Mouse (Mus musculus) spleen, postnatal 10 days (tissue): Measurements from ENCODE around the gene Galr2.

ENCODE experiments used
- DNase-seq, 2 experiments: peaks; one replicate each; pipeline ENCODE4 v3.0.0; 2021 to 2022; ENCODE audit warnings: low spot score in 2 of 2

Gene Galr2

GRCm38 (mm10) chr11:116280751-116281663, at the start of gene Galr2:
Galr2 (plus strand) TSS chr11:116280939.
- peak in 1 of 2 experiments; percentile 19 for DNase-seq

GRCm38 (mm10) chr11:116232427-116232826, 48.3 kb upstream of the Galr2 start:
- DNase-seq: no peak

GRCm38 (mm10) chr11:116234901-116235300, 45.8 kb upstream of the Galr2 start:
- DNase-seq: no peak

GRCm38 (mm10) chr11:116237742-116238395, 42.9 kb upstream of the Galr2 start, which contains the start of gene Evpl:
Evpl (minus strand) TSS chr11:116238077.
- DNase-seq: peak in 1 of 2 experiments; percentile 50

DNA sequence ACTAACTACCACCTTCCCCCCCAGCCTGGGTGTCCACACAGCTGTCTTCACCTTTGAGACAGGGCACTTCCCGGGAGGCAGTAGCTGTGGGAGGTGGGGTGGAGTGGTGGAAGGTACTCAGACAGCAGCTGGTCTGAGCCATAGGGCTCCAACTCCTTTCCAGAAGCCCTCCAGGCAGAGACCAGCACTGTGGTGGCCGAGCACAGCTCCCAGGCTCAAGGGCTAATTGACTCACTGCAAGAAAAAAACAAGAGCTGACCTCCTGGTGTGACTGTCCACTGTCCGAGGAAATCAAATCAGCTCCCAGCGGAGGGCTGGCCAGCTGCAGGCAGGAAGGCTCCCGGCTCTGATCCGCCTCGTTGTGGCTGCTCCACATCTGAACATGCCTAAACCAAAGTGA, 40.9 kb upstream of the Galr2 start:
- DNase-seq: no peak

GRCm38 (mm10) chr11:116241744-116242235, 38.9 kb upstream of the Galr2 start:
- DNase-seq: no peak

- no peak for DNase-seq
Measured at GRCm38 (mm10) chr11:116244580-116244979, 36.2 kb upstream of the Galr2 start.

DNA sequence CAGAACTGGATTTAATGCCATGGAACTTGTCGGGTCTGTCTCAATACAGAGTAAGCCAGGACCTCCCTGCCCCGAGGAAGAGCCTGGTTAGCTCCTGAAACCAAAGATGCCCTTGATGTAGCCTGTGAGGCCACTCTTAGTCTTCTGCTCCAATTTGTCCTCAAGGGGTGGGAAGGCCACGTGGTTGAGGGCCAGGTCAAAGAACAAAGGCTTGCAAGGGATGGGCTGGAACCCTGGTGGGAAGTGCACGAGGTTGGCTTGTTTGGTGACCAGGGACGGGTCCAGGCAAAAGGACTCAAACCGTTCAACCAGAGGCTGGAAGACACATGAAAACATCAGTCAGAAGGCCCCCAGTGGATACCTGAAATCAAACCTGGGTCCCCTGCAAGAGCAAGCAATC, 35.1 kb upstream of the Galr2 start:
- DNase-seq: no peak

DNA sequence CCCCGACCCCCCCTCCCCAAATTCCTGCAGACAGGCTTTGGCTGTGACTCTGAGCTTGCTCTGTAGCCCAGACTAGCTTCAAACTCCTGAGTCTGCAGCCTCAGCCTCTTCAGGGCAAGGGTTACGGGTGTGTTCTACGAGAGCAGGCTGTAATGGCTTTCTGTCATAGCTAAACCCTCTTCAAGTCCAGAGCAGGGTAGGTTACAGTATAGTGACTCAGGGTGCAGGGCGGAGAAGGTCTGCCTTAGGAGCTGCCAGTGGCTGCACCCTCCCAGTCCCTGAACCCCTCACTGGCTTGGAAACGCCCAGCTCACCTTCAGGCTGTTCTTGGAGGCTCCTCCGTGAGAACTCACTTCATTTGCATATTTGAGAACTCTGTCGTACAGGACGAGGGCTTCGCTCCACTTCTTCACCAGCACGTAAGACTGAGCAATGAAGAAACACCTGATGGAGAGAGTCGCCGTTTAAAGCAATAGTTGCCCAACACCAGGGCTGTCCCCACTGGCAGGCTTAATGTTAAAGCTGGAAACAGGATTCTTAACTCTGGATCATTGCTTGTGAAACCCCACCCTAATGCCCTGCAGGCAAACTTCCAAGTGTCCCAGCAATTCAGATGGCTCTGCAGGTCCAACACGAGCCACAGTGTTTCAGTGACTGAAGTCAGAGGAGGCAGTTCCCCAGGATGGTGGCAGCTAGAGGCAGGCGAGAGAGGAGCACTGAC, 33.1 kb upstream of the Galr2 start:
- DNase-seq: peak in 1 of 2 experiments; percentile 10

DNA sequence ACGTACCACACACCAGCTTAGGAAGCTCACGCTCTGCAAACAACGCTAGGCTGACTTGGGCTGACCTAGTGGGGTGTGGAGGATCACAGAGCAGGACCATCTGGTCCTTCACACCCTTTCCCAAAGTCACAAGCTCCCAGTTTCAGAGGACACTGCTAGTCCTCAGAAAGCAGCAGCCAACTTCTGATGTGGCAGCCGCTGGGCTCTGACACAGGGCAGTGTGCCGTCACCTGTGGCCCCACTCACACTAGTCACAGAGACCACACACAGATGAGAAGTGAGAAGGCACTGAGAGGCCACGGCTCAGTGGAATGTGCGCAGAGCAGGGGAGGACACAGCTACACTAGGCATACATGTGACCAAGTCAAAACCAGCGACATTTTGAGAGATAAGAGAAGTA, 29.8 kb upstream of the Galr2 start:
- no peak for DNase-seq

DNA sequence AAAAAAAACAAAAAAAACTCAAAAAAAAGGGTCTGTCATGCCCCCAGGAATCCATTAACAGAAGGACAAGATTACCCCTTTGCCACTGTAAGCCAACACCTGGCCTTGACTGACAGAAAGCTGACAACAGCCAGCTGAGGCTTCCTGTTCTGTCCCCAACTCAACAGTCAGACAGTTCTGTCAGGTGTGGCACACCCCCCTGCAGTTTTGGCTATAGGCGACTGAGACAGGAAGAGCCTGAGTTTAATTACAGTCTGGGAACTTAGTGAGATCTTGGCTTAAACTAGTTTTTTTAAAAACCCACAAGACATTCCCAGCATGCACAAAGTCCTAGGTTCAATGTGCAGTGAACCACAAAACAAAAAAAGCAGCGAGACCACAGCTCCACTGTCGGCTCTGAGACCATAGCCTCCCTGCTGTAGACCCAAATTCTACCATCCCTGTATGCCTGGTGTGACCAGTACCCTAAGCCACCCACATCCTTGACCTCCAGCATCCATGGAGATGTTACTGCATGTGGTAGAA, 27.6 kb upstream of the Galr2 start:
- no peak for DNase-seq

DNA sequence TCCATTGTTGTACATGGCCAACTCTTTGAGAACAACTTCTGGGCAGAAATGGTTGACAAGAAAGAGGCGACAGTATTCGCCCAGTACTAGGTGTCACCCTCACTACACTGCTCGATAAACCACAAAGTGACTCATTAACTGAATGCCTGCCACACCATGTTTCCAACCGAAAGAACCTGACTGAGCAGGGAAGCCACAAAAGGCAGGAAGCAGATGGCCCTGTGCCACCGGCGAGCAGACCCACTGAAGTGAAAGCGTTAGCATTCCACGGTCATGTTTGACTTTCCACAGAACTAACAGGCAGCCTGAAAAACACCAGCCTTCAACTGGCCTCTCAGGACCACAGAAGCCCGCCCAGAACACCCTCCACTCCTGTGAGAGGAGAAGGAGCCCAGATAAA, 26.1 kb upstream of the Galr2 start:
- peak in 1 of 2 experiments; percentile 12 for DNase-seq

DNA sequence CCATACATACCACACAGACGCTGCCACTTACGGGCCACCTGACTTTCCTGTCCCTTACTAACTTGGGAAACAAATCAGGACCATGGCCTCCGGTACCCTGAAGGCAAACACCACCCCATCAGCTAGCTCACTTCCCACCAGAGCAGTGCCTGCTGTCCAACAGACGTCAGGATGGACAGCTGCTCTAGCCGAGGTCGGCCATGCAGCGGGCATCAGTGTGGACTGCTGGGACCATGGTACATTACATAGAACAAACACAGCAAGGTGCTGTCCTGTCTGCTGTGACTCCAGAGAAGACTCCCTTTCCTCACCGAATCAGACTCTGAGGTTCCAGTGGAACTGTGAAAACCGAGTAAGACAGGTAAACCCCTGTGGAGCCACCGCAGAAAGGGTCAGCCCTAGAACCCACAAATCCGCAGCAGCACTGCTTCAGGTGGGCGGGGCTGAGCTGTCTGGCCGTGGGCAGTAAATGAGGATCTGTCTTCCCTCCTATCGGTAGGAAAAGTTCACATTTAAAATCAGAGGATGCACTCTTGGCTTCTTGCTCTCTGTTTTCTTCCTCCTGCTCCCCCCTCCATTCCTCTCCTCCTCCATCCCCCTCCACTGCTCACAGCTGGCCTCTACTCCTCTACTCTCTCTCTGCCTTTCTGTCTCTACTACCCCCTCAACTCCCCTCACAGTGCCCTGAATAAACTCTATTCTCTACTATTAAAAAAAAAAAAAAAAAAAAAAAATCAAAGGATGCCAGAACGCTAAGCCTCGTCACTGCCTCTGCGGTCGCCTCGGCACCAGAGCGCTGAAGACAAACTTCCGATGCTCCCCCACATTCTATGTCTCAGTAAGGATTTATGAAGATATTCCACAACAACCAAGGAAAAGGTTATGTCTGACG, 25.4 kb upstream of the Galr2 start:
- peak in 1 of 2 experiments; percentile 12 for DNase-seq

DNA sequence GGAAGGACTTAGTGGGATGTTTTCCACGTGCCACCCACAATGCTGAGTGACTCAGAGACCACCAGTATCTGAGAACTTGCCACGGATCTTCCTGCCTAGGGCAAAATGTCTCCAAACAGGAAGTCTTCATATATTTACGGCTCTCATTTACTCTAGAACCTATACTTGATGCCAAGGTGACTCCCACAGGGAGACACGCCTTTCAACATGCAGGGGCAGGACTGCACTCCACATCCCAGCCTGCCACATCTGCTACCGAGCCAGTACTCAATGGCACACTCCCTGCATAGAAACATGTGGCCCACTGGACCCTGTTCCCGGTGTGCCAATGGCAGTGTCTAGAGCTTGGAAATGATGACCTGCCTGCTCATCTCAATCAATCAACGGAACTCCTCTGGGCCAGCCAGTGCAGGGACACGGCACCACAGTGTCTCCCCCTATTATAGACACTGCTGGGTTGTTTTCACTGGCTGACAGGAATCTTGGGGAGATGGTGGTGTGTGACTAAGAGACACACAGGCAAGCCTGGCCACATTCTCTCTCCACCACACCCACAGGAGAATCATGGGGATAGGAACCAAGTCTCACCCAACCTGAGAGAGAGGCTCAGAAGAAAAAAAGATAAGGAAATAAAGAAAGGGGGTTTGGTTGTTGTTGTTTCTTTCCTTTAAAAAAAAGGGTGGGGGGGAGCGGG, 24.6 kb upstream of the Galr2 start:
- no peak for DNase-seq

DNA sequence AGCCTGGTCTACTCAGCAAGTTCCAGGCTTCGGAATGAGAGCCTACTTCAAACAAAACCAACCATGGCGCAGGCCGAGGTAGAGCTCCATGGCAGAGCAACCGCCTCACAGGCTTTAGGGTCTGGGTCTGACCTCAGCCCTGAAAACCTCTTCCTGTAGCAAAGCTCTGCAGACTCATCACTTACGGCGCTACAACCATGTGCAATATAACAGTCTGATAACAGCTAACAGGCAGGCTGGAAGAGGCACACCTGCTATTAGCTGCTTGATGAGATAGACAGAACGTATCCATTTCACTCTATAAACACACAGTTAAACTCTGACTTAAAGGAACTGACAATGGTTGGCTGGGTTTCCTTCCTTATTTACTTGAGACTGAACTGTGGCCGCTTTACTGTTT, 21.3 kb upstream of the Galr2 start:
- peak in 1 of 2 experiments; percentile 10 for DNase-seq

GRCm38 (mm10) chr11:116260259-116260658, 20.5 kb upstream of the Galr2 start:
- DNase-seq: peak in 1 of 2 experiments; percentile 10

- DNase-seq: peak in 1 of 2 experiments; percentile 35
Measured at GRCm38 (mm10) chr11:116265352-116265751, 15.4 kb upstream of the Galr2 start.

- no peak for DNase-seq
Measured at GRCm38 (mm10) chr11:116265850-116266249, 14.9 kb upstream of the Galr2 start.

DNA sequence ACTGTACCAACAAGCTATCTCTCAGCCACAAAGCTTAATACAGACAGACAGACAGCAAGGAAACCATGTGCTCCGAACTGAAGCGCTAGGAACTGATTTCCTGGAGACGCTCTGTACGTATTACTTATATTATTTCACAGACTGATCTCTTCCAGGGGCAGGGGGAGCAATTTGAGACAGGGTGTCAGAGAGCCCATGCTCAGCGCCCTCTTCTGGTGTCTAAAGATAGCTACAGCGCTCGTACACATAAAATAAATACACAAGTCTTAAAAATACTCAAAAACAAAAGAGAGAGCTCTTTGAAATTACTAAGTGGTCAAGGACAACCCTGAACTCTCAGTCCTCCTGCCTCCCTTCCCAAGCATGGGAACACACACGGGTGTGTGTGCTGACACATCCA, 13.1 kb upstream of the Galr2 start:
- peak in 1 of 2 experiments; percentile 11 for DNase-seq

DNA sequence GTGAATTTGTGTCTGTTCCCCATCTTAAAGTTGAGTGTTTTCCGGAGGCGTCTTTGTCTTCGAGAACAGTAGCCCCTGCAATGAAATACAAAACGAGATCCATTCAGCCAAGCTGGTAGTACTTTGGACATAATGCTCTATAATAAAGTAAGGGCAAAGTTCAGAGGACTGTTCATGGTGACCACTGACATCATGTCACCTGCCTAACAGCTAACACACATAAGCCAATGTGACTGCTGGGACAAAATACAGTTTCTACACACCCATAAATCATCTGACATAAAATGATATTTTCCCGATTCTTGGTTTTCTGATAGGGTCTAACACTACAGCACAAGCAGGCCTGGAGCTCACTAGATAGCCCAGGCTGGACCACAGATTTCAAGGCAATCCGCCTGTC, 12.4 kb upstream of the Galr2 start:
- no peak for DNase-seq
